Mouse (Mus musculus): ENCODE data around the gene M1ap.
A peak's percentile ranks its signal among the peaks of the same experiment; 100 is the strongest.

The M1ap gene

DNA sequence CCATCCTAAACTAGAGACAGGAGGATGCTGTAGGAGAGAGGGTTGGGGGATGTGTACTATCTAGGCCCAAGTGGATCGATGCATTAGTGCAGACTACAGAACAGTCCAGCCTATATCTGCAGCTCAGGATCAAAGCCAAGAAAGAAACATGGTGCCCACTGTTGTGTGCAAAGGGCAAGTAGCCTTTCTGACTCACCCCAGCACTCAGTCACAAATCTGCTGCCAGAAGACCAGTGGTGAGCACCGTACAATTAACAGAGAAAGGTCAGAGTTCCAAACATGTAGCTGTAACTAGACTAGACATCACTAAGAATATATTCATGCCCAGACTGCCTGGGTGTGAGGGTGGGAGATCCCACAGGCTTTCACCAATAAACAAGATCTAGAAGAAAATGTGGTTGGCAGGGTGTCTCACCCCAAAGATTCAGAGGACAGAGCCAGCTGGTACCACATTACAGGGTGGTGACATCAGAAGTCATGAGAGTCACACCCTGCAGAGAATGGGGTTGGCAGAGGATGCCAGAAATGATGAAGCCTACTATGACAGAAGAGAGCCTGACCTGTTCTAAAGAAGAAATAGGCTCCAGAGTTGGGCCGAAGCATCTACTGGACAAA, 12.0 kb upstream of the M1ap start:
- peak; percentile 64 for DNase-seq (ENCODE audit: low read depth, low spot score)

- no peak for DNase-seq (ENCODE audit: low read depth, low spot score)
These were observed 7.4 kb upstream of the M1ap start, which contains the start of gene Sema4f for GRCm38 (mm10) chr6:82939167-82939912. Sema4f (minus strand) TSS chr6:82939769.

GRCm38 (mm10) chr6:82940765-82941164, 5.9 kb upstream of the M1ap start:
- DNase-seq (ENCODE audit: low read depth, low spot score): no peak

- no peak for DNase-seq (ENCODE audit: low read depth, low spot score)
These were observed 952 bp upstream of the M1ap start for GRCm38 (mm10) chr6:82945750-82946149.

DNA sequence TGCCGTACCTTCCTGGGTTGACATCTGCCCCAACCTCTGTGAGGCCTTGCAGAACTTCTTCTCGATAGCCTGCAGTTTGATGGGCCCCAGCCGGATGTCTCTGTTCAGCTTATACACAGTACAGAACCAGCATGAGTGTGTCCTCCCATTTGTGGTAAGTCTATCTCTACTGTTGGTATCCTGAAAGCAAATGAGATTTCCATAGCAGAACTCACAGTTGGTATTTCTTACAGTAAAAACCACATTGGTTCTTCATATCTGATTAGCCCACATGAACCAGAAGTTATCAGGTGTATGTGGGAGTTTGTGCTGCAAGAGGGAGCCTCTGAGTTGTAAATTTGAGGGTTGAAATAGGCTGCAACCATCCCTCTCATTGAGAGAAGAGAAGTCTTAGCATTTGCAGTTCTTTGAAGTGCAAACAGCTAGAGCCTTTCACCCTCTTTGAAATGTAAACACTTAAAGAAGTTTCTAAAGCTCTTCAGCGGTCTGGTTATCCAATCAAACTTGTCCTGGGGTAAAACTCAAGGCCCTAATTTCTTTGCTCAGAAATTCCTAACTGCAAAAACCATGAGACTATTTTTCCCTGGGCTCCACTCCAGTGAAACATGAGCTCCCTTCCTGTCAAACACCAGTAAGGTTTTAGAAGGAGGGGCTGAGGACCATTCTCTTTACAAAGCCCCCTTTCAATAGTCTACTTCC, 10.0 kb downstream of the M1ap start:
- peak; percentile 13 for DNase-seq (ENCODE audit: low read depth, low spot score)

GRCm38 (mm10) chr6:82961664-82962063, 15.0 kb downstream of the M1ap start:
- DNase-seq (ENCODE audit: low read depth, low spot score): no peak

GRCm38 (mm10) chr6:82969249-82970084, 22.8 kb downstream of the M1ap start:
- DNase-seq (ENCODE audit: low read depth, low spot score): peak; percentile 55

GRCm38 (mm10) chr6:82971031-82971430, 24.3 kb downstream of the M1ap start:
- DNase-seq (ENCODE audit: low read depth, low spot score): peak; percentile 90

- DNase-seq (ENCODE audit: low read depth, low spot score): no peak
These were observed 40.8 kb downstream of the M1ap start for GRCm38 (mm10) chr6:82987411-82987971.

GRCm38 (mm10) chr6:82993696-82994095, 47.0 kb downstream of the M1ap start:
- no peak for DNase-seq (ENCODE audit: low read depth, low spot score)

DNA sequence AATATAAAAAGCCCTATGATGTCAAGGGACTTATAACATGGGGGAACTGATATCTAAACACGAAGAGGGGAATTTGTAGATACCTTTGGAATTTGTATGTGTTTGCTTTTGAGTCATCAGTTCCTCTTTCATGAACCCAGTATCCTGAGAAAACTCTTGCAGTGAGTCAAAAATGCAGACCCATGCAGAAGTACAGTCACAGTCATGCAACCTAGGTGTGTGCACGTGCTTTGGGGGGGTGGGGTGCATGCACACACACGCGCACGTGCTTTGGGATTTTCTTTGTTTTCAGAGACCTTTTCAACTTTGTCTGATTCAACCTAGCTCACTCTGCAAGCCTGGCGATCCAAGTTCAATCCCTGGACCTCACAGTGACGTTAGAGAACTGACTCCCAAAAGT, 47.7 kb downstream of the M1ap start:
- no peak for DNase-seq (ENCODE audit: low read depth, low spot score)

- peak; percentile 100 for DNase-seq (ENCODE audit: low read depth, low spot score)
These were observed 50.1 kb downstream of the M1ap start for GRCm38 (mm10) chr6:82996740-82997315.

DNA sequence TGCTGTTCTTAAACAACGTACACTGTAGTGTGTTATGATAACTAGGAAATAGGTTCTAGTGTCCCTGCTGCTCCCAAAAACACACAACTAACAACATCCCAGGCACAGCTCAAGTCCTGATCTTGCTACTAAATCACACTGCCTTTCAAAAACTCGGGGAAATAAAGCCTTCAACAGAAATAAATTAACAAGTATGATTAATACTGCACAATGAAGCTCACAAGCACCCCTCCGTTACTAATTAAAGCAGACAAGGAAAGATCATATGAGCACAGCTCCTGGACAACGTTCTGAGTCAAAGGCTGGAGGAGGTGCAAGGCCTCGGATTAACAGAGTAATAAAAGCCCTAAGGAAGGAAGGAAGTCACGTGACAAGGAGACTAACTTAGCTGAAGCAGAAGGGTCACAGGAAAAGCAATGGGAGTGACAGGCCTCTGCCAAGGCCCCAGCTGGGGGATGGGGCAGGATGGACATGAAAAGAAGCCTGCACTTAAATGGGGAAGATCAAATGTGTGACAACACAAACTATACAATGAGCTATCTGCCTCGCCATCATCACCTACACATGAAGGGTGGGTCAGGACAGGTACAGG, 50.9 kb downstream of the M1ap start:
- DNase-seq (ENCODE audit: low read depth, low spot score): peak; percentile 46

GRCm38 (mm10) chr6:82998326-82998725, 51.6 kb downstream of the M1ap start:
- peak; percentile 35 for DNase-seq (ENCODE audit: low read depth, low spot score)

GRCm38 (mm10) chr6:82999986-83000385, 53.3 kb downstream of the M1ap start:
- DNase-seq (ENCODE audit: low read depth, low spot score): peak; percentile 41

DNA sequence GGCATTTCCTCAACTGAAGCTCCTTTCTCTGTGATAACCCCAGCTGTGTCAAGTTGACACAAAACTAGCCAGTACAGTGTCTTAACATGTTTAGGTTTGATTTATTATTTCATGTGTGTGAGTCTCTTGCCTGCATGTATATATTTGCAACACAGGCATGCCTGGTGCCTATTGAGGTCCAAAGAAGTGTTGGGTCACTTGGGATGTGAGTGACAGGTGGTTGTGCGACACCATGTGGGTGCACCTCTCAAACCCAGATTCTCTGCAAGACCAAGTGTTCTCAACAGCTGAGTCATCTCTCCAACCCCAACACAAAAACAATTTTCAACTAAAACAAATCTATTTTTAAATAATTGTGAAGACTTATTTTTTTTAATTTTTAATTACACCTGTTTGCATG, 56.4 kb downstream of the M1ap start:
- DNase-seq (ENCODE audit: low read depth, low spot score): no peak

DNA sequence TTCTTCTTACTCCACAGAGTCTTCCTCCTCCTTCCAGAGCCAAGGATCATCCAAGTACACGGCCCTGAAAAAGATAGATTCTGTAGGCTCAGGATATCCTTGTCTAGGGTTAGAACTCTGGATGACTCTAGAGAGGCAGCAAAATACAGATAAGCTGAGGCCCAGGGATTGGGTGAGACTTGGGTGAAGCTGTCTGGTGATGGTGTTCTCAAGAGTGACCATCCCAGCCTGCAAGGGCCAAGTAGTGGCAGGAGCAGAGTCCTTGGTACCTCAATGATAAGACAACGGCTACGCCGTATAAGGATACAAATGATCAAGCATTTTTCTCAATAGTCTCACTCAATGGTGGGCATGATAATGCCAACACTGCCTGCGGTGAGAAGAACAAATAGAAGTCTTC, 57.1 kb downstream of the M1ap start:
- DNase-seq (ENCODE audit: low read depth, low spot score): no peak

DNA sequence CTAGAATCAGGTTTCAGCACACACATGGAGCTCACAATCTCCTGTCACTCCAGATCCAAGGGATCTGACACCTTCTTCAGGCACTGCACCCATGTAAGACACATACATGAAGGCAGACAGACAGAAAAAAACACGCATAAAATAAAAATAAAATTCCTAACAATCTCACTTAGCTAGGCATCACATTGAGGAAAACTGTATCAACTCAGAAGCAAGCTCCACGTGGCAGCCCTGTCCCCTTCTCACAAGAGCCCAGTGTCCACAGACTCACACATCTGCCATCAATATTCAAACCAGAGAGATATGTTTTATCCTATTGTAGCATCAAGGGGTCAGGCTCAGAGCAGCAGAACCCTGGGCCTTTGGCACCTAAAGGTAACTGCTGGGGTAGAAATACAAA, 57.6 kb downstream of the M1ap start:
- DNase-seq (ENCODE audit: low read depth, low spot score): no peak

DNA sequence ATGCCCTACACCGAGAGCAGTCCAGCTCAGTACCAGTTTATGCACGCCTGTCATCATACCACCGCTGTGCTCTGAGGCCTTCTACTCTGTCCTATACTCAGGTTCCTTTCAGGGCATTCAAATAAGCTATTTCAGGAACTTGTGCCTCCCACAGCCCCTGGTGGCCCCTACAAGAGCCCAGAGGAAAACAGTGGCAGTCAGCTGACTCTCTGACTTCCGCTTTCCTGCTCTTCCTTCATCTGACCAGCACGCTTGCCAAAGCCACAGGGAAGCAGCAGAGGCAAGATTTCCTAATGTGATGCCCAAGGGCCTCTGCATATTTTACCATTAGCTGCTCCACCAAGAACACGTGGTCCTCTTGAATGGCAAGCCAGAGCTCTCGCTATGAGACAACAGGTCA, 58.2 kb downstream of the M1ap start:
- peak; percentile 76 for DNase-seq (ENCODE audit: low read depth, low spot score)

DNA sequence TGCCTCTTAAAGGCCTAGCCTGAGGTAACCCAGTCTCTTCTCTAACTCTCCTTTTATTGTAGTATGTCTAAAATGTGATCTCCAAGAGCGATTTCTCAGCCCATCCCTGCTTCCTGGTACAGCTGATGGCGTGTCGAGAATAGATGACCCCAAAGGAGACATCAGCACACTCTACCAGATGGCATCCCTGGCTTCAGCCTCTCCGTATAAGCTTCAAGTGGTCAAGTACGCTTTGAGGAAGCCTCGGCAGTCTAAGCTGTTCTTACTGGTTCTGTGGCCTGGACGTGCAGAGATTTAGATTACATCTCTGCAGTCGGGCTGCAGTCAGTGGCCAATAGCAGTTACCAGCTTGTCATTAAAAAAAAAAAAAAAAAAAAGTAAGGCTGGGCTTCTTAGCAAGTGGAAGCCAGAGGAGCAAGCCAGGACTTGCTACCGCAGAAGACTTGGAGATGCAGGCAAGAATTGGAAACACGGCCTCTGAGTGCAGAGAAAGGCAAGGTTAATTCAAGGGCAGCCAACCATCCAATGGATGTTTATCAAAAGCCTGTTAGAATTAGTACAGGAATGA, 58.8 kb downstream of the M1ap start:
- DNase-seq (ENCODE audit: low read depth, low spot score): no peak

All from 3T3-L1 (cell line).